Mouse (Mus musculus): ENCODE measurements around the gene Svopl. TPM values are rescaled to one million over a fixed set of nuclear protein-coding genes. Genes with fewer than 3 reads are reported as not detected.

Gene Svopl
- polyA plus RNA-seq (2014; fragmentation: Nextera tagmentation; extraction: Ambion mirVana) = 0.53 and 0.64 TPM in 2 replicates

DNA sequence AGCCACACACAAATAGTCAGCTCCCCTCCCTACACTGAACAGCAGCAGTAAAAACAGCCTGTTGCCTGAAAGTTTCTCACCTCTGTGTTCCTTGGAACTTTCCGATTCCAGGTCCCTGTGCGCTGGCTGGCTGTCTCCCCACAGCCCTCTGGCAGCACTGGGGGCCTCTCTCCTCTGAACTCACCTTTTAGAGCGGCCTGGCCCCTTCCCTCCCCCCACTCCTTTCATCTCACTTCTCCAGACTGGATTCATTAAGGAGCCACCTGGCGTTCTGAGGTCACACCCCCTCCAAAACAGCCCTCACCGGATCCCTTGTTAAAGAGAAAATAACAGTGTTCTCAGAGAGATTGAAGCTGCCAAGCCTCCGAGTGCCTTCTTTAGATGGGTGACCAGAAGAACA, at the start of gene Svopl:
TSS of gene Svopl (minus strand) at position 159 of the 400 bp plus-strand sequence.
- no peak within 1 kb of the TSS for H3K4me3 ChIP-seq (ENCODE audit: low read depth, low read length)
- ATAC-seq (ENCODE audit: insufficient read depth, low FRiP score, low TSS enrichment) (no peak), DNase-seq (ENCODE audit: low spot score) (no peak)
- no peaks in the 10 kb centered on the region for H3K27me3 ChIP-seq (ENCODE audit: control insufficient read depth, insufficient read depth, low read length)
- no peaks in the 10 kb centered on the region for H3K36me3 ChIP-seq (ENCODE audit: control insufficient read depth, insufficient read depth, low read length)
- no peak within 1 kb of the TSS for H3K27ac ChIP-seq (ENCODE audit: low read depth, low read length)
- no peaks in the 10 kb centered on the region for H3K4me1 ChIP-seq (ENCODE audit: control insufficient read depth, insufficient read depth, low read length)
- 16% methylated on average over 6 of the region's 6 CpGs for WGBS
- no peaks in the 10 kb centered on the region for H3K9me3 ChIP-seq (ENCODE audit: control insufficient read depth, low read length)
- H3K4me2 ChIP-seq (ENCODE audit: low read depth) = no peak within 1 kb of the TSS
- H3K9ac ChIP-seq (ENCODE audit: low read length) = no peak within 1 kb of the TSS

DNA sequence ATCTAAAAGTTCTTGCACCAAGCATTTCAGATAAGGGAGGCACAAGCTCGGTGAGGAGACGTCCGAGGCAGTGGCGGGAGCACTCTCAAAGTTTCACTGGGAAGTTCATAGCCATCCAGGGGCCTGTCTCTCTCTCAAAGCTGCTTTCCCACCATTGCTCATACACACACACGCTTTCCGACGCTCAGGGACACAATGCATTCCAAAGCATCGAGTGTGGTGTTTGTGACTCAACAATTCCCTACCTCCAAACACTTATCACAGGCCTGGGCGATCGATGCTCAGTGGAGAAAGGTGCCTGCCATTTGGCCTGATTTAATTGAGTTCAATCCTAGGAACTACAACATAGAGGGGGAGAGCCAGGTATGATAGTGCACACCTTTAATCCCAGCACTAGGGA, 47.9 kb upstream of the Svopl start:
- Histone ChIP-seq H3K4me2 (ENCODE audit: low read depth) (no peak overlapping the region), H3K27ac (ENCODE audit: low read depth, low read length) (no peak overlapping the region), H3K4me3 (ENCODE audit: low read depth, low read length) (no peak overlapping the region), H3K9ac (ENCODE audit: low read length) (no peak overlapping the region), H3K9me3 (ENCODE audit: control insufficient read depth, low read length) (no peaks in the 10 kb centered on the region), H3K4me1 (ENCODE audit: control insufficient read depth, insufficient read depth, low read length) (no peaks in the 10 kb centered on the region), H3K27me3 (ENCODE audit: control insufficient read depth, insufficient read depth, low read length) (no peaks in the 10 kb centered on the region), H3K36me3 (ENCODE audit: control insufficient read depth, insufficient read depth, low read length) (no peaks in the 10 kb centered on the region)
- ATAC-seq (ENCODE audit: insufficient read depth, low FRiP score, low TSS enrichment) = no peak
- no peak for DNase-seq (ENCODE audit: low spot score)
- 93% methylated on average over 10 of the region's 10 CpGs for WGBS

DNA sequence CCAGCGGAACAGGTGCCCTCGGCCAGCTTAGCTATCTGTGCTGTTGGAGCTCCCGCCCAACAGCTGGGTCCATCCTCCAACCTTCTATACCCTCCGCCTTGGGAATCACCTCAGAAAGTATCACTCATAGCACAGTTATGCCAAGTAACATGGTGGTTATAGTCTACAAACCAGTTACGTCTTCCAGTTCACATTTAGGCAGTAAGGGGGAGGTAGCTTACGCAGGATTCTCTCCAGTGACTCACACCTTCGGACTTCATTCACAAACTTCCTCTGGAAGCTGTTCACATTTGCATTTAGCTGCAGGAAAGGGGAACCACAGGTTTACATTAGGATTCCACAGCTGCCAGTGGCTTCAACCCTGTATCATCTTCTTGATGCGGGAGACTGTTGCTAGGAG, 45.7 kb upstream of the Svopl start:
- H3K36me3 ChIP-seq (ENCODE audit: control insufficient read depth, insufficient read depth, low read length) = no peaks in the 10 kb centered on the region
- H3K27me3 ChIP-seq (ENCODE audit: control insufficient read depth, insufficient read depth, low read length) = no peaks in the 10 kb centered on the region
- H3K9ac ChIP-seq (ENCODE audit: low read length) = no peak overlapping the region
- H3K4me3 ChIP-seq (ENCODE audit: low read depth, low read length) = no peak overlapping the region
- no peak overlapping the region for H3K27ac ChIP-seq (ENCODE audit: low read depth, low read length)
- no peak overlapping the region for H3K4me2 ChIP-seq (ENCODE audit: low read depth)
- no peaks in the 10 kb centered on the region for H3K9me3 ChIP-seq (ENCODE audit: control insufficient read depth, low read length)
- no peak for DNase-seq (ENCODE audit: low spot score)
- H3K4me1 ChIP-seq (ENCODE audit: control insufficient read depth, insufficient read depth, low read length) = no peaks in the 10 kb centered on the region
- WGBS = 96% methylated on average over 8 of the region's 8 CpGs
- ATAC-seq (ENCODE audit: insufficient read depth, low FRiP score, low TSS enrichment) = no peak

DNA sequence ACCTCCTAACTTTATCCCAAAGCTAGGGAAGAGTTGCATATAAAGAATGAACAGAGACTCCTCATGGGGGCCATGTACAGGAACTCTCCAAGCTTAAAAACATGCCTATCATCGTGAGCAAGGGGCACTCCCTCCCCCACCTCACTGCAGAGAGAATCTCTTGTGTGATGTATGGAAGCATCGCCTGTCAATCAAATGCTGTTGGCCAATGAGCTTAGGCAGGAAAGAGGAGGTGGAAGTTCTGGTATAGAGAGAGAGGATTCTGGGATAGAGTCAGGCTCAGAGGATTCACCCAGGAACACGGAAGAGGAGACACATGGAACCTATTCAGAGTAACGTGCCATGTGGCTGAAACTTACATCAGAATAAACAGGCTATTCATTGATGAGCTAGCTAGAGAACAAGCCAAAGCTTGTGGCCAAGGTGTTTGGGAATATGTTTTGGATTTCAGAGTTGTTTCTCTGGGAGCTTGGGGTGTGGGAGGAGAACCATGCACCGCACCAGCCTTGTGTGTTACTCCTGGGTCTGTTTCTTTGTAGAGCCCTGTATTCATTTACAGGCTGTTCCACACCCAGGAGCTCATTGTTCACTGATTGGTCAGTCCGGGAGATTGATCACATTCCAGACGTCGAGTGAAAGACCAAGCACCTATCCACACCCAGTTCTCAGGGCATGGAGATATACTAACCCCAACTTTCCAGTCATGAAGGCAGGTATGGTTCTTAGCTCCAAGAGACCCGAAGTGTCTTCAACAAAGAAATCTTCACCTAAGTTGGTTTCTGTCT, 40.6 kb upstream of the Svopl start:
- DNase-seq (ENCODE audit: low spot score) (no peak), ATAC-seq (ENCODE audit: insufficient read depth, low FRiP score, low TSS enrichment) (no peak)
- 82% methylated on average over 9 of the region's 9 CpGs for WGBS

DNA sequence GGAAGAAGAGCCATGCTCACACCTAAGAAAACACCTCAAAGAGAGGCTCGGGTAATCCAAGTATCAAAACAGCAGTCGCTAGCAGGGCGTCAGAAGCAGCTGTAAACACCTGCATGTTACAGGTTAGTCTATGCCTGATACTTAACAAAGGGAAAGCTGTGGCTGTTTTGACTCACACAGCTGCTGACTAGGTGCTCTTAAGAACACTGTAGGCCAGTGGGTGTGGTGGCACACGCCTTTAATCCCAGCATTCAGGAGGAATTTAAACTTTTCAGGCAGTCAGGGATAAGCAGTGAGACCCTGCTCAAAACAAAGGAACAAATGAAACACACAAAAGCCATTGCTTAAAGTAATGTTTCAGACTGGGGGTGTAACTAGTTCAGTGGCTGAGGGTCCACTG, 36.4 kb upstream of the Svopl start:
- H3K4me1 ChIP-seq (ENCODE audit: control insufficient read depth, insufficient read depth, low read length) = no peaks in the 10 kb centered on the region
- WGBS = 51% methylated on average over 4 of the region's 4 CpGs
- H3K4me2 ChIP-seq (ENCODE audit: low read depth) = no peak overlapping the region
- DNase-seq (ENCODE audit: low spot score) = no peak
- H3K4me3 ChIP-seq (ENCODE audit: low read depth, low read length) = no peak overlapping the region
- H3K9me3 ChIP-seq (ENCODE audit: control insufficient read depth, low read length) = no peaks in the 10 kb centered on the region
- H3K27me3 ChIP-seq (ENCODE audit: control insufficient read depth, insufficient read depth, low read length) = no peaks in the 10 kb centered on the region
- no peaks in the 10 kb centered on the region for H3K36me3 ChIP-seq (ENCODE audit: control insufficient read depth, insufficient read depth, low read length)
- no peak overlapping the region for H3K9ac ChIP-seq (ENCODE audit: low read length)
- no peak overlapping the region for H3K27ac ChIP-seq (ENCODE audit: low read depth, low read length)
- no peak for ATAC-seq (ENCODE audit: insufficient read depth, low FRiP score, low TSS enrichment)

More for the DNA sequence above, 40.6 kb upstream of the Svopl start:
- Histone ChIP-seq H3K36me3 (ENCODE audit: control insufficient read depth, insufficient read depth, low read length) (no peaks in the 10 kb centered on the region), H3K4me1 (ENCODE audit: control insufficient read depth, insufficient read depth, low read length) (no peaks in the 10 kb centered on the region), H3K9me3 (ENCODE audit: control insufficient read depth, low read length) (no peaks in the 10 kb centered on the region), H3K27me3 (ENCODE audit: control insufficient read depth, insufficient read depth, low read length) (no peaks in the 10 kb centered on the region), H3K4me2 (ENCODE audit: low read depth) (no peak overlapping the region), H3K9ac (ENCODE audit: low read length) (no peak overlapping the region), H3K27ac (ENCODE audit: low read depth, low read length) (no peak overlapping the region), H3K4me3 (ENCODE audit: low read depth, low read length) (no peak overlapping the region)

DNA sequence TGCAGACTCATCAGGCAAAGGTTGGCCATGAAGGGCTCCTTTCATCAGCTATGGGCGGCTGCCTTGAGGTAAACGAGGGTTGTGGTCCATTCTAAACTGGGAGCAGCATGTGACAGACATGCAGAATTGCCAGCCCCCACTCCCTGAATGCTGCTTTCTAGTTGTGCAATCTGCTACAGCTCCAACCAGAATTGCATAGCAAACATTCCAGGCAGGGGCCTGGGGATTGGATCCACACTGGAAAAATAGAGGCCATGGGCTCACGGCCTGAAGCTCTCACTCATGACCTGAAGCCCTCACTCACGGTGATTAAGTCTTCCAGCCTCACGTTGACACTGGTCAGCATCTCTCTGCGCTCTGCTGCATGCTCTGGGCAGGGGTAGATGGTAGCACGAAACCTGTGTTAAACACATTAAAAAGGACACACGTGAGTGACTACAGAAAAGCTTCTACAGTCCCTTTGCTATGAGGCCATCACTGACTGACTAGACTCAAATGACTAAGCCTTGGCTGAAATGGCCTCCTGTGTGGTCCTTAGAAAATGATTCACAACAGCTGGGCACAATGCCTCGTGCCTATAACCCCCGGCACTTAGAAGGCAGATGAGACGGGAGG, 35.0 kb upstream of the Svopl start:
- H3K4me2 ChIP-seq (ENCODE audit: low read depth) = no peak overlapping the region
- H3K9me3 ChIP-seq (ENCODE audit: control insufficient read depth, low read length) = no peaks in the 10 kb centered on the region
- H3K9ac ChIP-seq (ENCODE audit: low read length) = no peak overlapping the region
- H3K36me3 ChIP-seq (ENCODE audit: control insufficient read depth, insufficient read depth, low read length) = no peaks in the 10 kb centered on the region
- no peak for DNase-seq (ENCODE audit: low spot score)
- ATAC-seq (ENCODE audit: insufficient read depth, low FRiP score, low TSS enrichment) = no peak
- H3K27me3 ChIP-seq (ENCODE audit: control insufficient read depth, insufficient read depth, low read length) = no peaks in the 10 kb centered on the region
- WGBS = 62% methylated on average over 11 of the region's 11 CpGs
- no peak overlapping the region for H3K27ac ChIP-seq (ENCODE audit: low read depth, low read length)
- no peaks in the 10 kb centered on the region for H3K4me1 ChIP-seq (ENCODE audit: control insufficient read depth, insufficient read depth, low read length)
- H3K4me3 ChIP-seq (ENCODE audit: low read depth, low read length) = no peak overlapping the region

DNA sequence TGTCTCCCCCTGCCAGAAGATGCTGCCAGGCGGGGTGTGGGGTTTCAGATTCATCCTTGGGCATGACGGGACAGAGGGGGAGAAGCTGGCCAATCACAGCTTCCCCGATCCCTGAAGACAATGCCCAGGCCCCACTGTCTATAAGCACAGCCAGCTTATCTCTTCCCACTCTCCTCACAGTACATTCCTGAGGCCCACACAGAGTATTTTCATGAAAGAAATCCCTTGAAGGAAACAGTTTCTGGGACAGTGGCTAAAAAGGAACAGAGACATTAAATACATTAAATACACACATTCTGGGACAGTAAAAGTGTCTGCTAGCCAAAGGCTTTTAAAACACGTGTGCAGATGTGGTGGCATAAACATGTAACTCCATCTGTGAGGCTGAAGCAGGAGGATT, 33.6 kb upstream of the Svopl start:
- DNase-seq (ENCODE audit: low spot score) (no peak), ATAC-seq (ENCODE audit: insufficient read depth, low FRiP score, low TSS enrichment) (no peak)
- no peaks in the 10 kb centered on the region for H3K4me1 ChIP-seq (ENCODE audit: control insufficient read depth, insufficient read depth, low read length)
- H3K4me3 ChIP-seq (ENCODE audit: low read depth, low read length) = no peak overlapping the region
- no peak overlapping the region for H3K27ac ChIP-seq (ENCODE audit: low read depth, low read length)
- no peaks in the 10 kb centered on the region for H3K27me3 ChIP-seq (ENCODE audit: control insufficient read depth, insufficient read depth, low read length)
- H3K4me2 ChIP-seq (ENCODE audit: low read depth) = no peak overlapping the region
- H3K9ac ChIP-seq (ENCODE audit: low read length) = no peak overlapping the region
- no peaks in the 10 kb centered on the region for H3K9me3 ChIP-seq (ENCODE audit: control insufficient read depth, low read length)
- 78% methylated on average over 4 of the region's 4 CpGs for WGBS
- no peaks in the 10 kb centered on the region for H3K36me3 ChIP-seq (ENCODE audit: control insufficient read depth, insufficient read depth, low read length)

DNA sequence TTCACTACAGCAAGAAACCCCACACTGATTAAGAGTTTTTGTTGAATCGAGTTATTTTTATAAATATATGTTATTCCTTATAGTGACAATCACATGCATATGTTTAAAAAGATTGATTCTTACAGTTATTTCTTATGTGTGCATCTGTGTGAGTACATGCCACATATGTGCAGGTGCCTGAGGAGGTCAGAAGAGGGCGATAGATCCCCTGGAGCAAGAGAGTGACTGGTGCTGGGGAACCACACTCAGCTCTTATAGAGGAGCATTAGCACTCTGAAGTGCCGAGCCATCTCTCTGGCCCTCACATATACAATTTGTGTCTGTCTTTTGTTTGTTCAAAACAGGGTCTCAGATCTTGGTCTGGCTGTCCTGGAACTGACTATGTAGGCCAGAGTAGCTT, 26.8 kb upstream of the Svopl start:
- Histone ChIP-seq H3K4me3 (ENCODE audit: low read depth, low read length) (no peak overlapping the region), H3K4me2 (ENCODE audit: low read depth) (no peak overlapping the region), H3K9ac (ENCODE audit: low read length) (no peak overlapping the region), H3K9me3 (ENCODE audit: control insufficient read depth, low read length) (no peaks in the 10 kb centered on the region), H3K27ac (ENCODE audit: low read depth, low read length) (no peak overlapping the region), H3K36me3 (ENCODE audit: control insufficient read depth, insufficient read depth, low read length) (no peaks in the 10 kb centered on the region), H3K27me3 (ENCODE audit: control insufficient read depth, insufficient read depth, low read length) (no peaks in the 10 kb centered on the region), H3K4me1 (ENCODE audit: control insufficient read depth, insufficient read depth, low read length) (no peaks in the 10 kb centered on the region)
- DNase-seq (ENCODE audit: low spot score) = no peak
- no peak for ATAC-seq (ENCODE audit: insufficient read depth, low FRiP score, low TSS enrichment)
- 87% methylated on average over 3 of the region's 3 CpGs for WGBS

All from neural tube, embryonic 11.5 days (tissue).